Mouse (Mus musculus) liver, embryonic 14.5 days (tissue): ENCODE measurements at regions not wholly inside any gene's neighbourhood (a gene's known extent, or its start where the extent isn't known, plus 50 kb on each side); places are given as distances from the start of the nearest gene placed in this dataset.

Experiments
- CTCF ChIP-seq: IDR thresholded peaks from 2 replicates; pipeline ENCODE4 v1.5.1; 2016; ENCODE audit warnings: antibody characterized with exemption, low read depth, control low read depth
- EP300 ChIP-seq: IDR thresholded peaks from 2 replicates; pipeline ENCODE4 v1.6.1; 2016; ENCODE audit warnings: antibody characterized with exemption, low read depth

- TF ChIP-seq CTCF: no peak
- TF ChIP-seq EP300: no peak
Measured at GRCm38 (mm10) chr12:107134353-107134752, 354.1 kb upstream of the 3110018I06Rik start.
